33 mouse cellular contexts compared by ENCODE assay signal in the genomic region with DNA sequence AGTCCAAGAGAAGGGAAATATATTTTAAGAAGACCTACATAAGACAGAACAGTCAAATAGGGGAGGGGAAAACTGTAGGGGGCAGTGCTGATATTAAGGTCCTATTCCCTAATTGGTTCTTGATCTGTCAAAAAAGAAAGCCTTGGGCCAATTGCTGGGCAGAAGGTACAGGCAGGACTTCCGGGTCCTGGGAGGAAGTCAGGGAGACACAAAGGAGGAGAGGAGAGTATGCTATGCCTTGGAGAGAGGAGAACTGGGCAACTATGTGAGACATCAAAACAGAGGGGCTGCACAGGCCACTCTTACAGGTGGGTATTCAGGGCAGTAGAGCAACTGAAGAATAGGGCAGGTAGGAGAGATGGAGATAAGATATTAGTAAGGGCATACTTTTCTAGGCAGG.
DNase-seq lines count a peak whose midpoint lies in the region; ATAC-seq and TF ChIP-seq lines count a peak whose summit lies in the region.
"Had no signal": no experiment of that assay in that cellular context is flagged by ENCODE, and none has a peak within 500 bp of the region (broad histone marks: within the 10 kb centered on the region; RNA-seq: fewer than 3 reads in every experiment).

No protein-coding gene starts in this region.

- no peak for TF ChIP-seq RAD21 in MEL (IDR thresholded peaks at IDR 0.05; ENCODE audit: low read depth, low read length)

- no peaks in the 10 kb centered on the region for H3K36me3 ChIP-seq in MEL (ENCODE audit: control insufficient read depth in 1 of 2, insufficient read depth in 2 of 2, low read length in 2 of 2)
- no peaks in the 10 kb centered on the region for H3K36me3 ChIP-seq in megakaryocyte, embryonic 14.5 days (replicated peaks; ENCODE audit: low read length)
- H3K36me3 ChIP-seq in forebrain, embryonic 11.5 days (ENCODE audit: control insufficient read depth, insufficient read depth, low read length) = no peaks in the 10 kb centered on the region
- H3K36me3 ChIP-seq: forebrain, embryonic 12.5 days; G1E; heart, embryonic 12.5 days; limb, embryonic 12.5 days; liver, embryonic 15.5 days; neural tube, embryonic 13.5 days had no signal

- DNase-seq in 3134 (ENCODE audit: extremely low read depth, insufficient read length, low spot score) (peak; percentile 37), MEL (ENCODE audit: low read depth, low spot score) (peak; percentile 48)
- DNase-seq in forebrain, embryonic 11.5 days (ENCODE audit: low spot score) = no peak
- DNase-seq in left cerebral cortex, postnatal 25 days (ENCODE audit: low spot score in 2 of 2) = no peak
- DNase-seq in lung, postnatal 10 days = no peak
- DNase-seq in Muller cell, postnatal 12 days (ENCODE audit: inconsistent ontology term) = no peak
- DNase-seq: adrenal gland, postnatal 10 days; cerebellum, adult 18-20 months; cerebellum, postnatal 10 days; forebrain, postnatal 0 days; gastrocnemius, postnatal 14 days; heart, adult 18-20 months; heart, postnatal 4 days; kidney, adult 9 months; kidney, postnatal 14 days; lung, embryonic 14.5 days; lung, postnatal 36 days; thymus, adult 2 months; thymus, postnatal 36 days had no signal

- WGBS in forebrain, embryonic 11.5 days = 38% methylated on average over 1 of the region's 1 CpGs

- no peaks in the 10 kb centered on the region for H3K9me3 ChIP-seq in MEL (replicated peaks; ENCODE audit: insufficient read depth, low read length)
- H3K9me3 ChIP-seq in megakaryocyte, embryonic 14.5 days = no peaks in the 10 kb centered on the region
- H3K9me3 ChIP-seq in forebrain, embryonic 11.5 days (ENCODE audit: control insufficient read depth, low read length) = no peaks in the 10 kb centered on the region
- H3K9me3 ChIP-seq: forebrain, embryonic 12.5 days; G1E; heart, embryonic 12.5 days; limb, embryonic 12.5 days; liver, embryonic 15.5 days; neural tube, embryonic 13.5 days had no signal

- H3K4me3 ChIP-seq in MEL (ENCODE audit: control insufficient read depth in 1 of 2, insufficient read depth in 1 of 2, low read depth in 2 of 2, low read length in 2 of 2) = no peak overlapping the region
- H3K4me3 ChIP-seq in megakaryocyte, embryonic 14.5 days (replicated peaks) = peak overlapping the region; percentile 67
- no peak overlapping the region for H3K4me3 ChIP-seq in forebrain, embryonic 11.5 days (ENCODE audit: low read depth, low read length)
- H3K4me3 ChIP-seq: erythroblast, embryonic 14.5 days; forebrain, embryonic 12.5 days; heart, embryonic 12.5 days; limb, embryonic 12.5 days; liver, embryonic 15.5 days; neural tube, embryonic 13.5 days had no signal

- TF ChIP-seq CTCF in MEL (IDR thresholded peaks at IDR 0.05 in 2 of 3, conservative IDR thresholded peaks at IDR 0.05 in 1 of 3; ENCODE audit: control insufficient read depth in 1 of 3, insufficient read depth in 1 of 3, low read depth in 2 of 3, low read length in 3 of 3, poor library complexity in 1 of 3, severe bottlenecking in 1 of 3) = no peak

- no peak overlapping the region for H3K4me2 ChIP-seq in forebrain, embryonic 11.5 days (ENCODE audit: low read depth, low read length, severe bottlenecking)
- H3K4me2 ChIP-seq: forebrain, embryonic 12.5 days; heart, embryonic 12.5 days; hindbrain, embryonic 14.5 days; limb, embryonic 12.5 days; liver, embryonic 15.5 days; lung, embryonic 14.5 days; midbrain, embryonic 11.5 days; neural tube, embryonic 13.5 days had no signal

- H3K4me1 ChIP-seq in MEL (ENCODE audit: control insufficient read depth in 1 of 2, insufficient read depth in 2 of 2, low read length in 2 of 2) = no peaks in the 10 kb centered on the region
- H3K4me1 ChIP-seq in megakaryocyte, embryonic 14.5 days = peaks cover 4% of the 10 kb centered on the region; the same call in 1 of the 2 replicates
- no peaks in the 10 kb centered on the region for H3K4me1 ChIP-seq in forebrain, embryonic 11.5 days (replicated peaks; ENCODE audit: control insufficient read depth, insufficient read depth, low read length)
- H3K4me1 ChIP-seq: forebrain, embryonic 12.5 days; heart, embryonic 12.5 days; limb, embryonic 12.5 days; liver, embryonic 15.5 days; neural tube, embryonic 13.5 days had no signal

- no peak for TF ChIP-seq EP300 in MEL (IDR thresholded peaks at IDR 0.05; ENCODE audit: low read depth in 1 of 2, low read length in 2 of 2)

- no peak for TF ChIP-seq POLR2A in MEL (IDR thresholded peaks at IDR 0.05; ENCODE audit: control insufficient read depth in 1 of 2, insufficient read depth in 1 of 2, low read depth in 1 of 2, low read length in 2 of 2, poor library complexity in 1 of 2)

- no peaks in the 10 kb centered on the region; a peak in 2 of 4 replicates for H3K27me3 ChIP-seq in MEL (ENCODE audit: control insufficient read depth in 1 of 2, insufficient read depth in 2 of 2, low read length in 2 of 2)
- H3K27me3 ChIP-seq in megakaryocyte, embryonic 14.5 days (replicated peaks) = no peaks in the 10 kb centered on the region
- no peaks in the 10 kb centered on the region for H3K27me3 ChIP-seq in forebrain, embryonic 11.5 days (ENCODE audit: control insufficient read depth, insufficient read depth, low read length)
- H3K27me3 ChIP-seq: forebrain, embryonic 12.5 days; heart, embryonic 12.5 days; limb, embryonic 12.5 days; liver, embryonic 15.5 days; neural tube, embryonic 13.5 days had no signal

- ATAC-seq in common myeloid progenitor, adult 5-6 weeks (replicated peaks; ENCODE audit: low read depth, poor library complexity, severe bottlenecking) = peak; percentile 93
- no peak for ATAC-seq in forebrain, embryonic 11.5 days (replicated peaks; ENCODE audit: low FRiP score)
- ATAC-seq: activated CD4-positive, CD25-positive, alpha-beta regulatory T cell, adult 4 months; forebrain, postnatal 0 days; intestine, postnatal 0 days; midbrain, embryonic 16.5 days had no signal

- H3K79me2 ChIP-seq in MEL (ENCODE audit: control insufficient read depth, insufficient read depth, low read length, poor library complexity) = no peaks in the 10 kb centered on the region

- no peak overlapping the region for H3K9ac ChIP-seq in MEL (ENCODE audit: control insufficient read depth, low read depth, low read length, poor library complexity, severe bottlenecking)
- no peak overlapping the region for H3K9ac ChIP-seq in forebrain, embryonic 11.5 days (ENCODE audit: low read length)
- H3K9ac ChIP-seq: forebrain, embryonic 12.5 days; forebrain, postnatal 0 days; heart, embryonic 12.5 days; hindbrain, embryonic 14.5 days; limb, embryonic 12.5 days; liver, embryonic 15.5 days; lung, embryonic 14.5 days; neural tube, embryonic 13.5 days had no signal

- no peak overlapping the region for H3K27ac ChIP-seq in MEL (ENCODE audit: control insufficient read depth, low read depth, low read length)
- no peak overlapping the region for H3K27ac ChIP-seq in forebrain, embryonic 11.5 days (ENCODE audit: low read depth, low read length)
- H3K27ac ChIP-seq: forebrain, embryonic 12.5 days; hindbrain, embryonic 14.5 days; limb, embryonic 12.5 days; liver, embryonic 15.5 days; neural tube, embryonic 13.5 days had no signal

- intact Hi-C loops in left cerebral cortex, postnatal 25 days (cut with DNase I) = loop anchor here (5.0 kb wide), 1 partner anchor 65 kb away; no protein-coding TSS in a partner anchor

TF ChIP-seq in MEL, 35 proteins besides CTCF, POLR2A, EP300 and RAD21:
- no peak for TF ChIP-seq ZNF384 (IDR thresholded peaks at IDR 0.05; ENCODE audit: low read depth, low read length)
- no peak for TF ChIP-seq MAX (IDR thresholded peaks at IDR 0.05; ENCODE audit: low read length)
- no peak for TF ChIP-seq MAZ (IDR thresholded peaks at IDR 0.05; ENCODE audit: low read depth, low read length)
- no peak for TF ChIP-seq BHLHE40 (IDR thresholded peaks at IDR 0.05; ENCODE audit: borderline replicate concordance, low read depth, low read length)
- TF ChIP-seq POLR2AphosphoS5 (IDR thresholded peaks at IDR 0.05; ENCODE audit: borderline replicate concordance, low read depth, low read length) = no peak
- TF ChIP-seq SIN3A (IDR thresholded peaks at IDR 0.05; ENCODE audit: low read length) = no peak
- no peak for TF ChIP-seq CHD1 (IDR thresholded peaks at IDR 0.05; ENCODE audit: low read depth, low read length)
- no peak for TF ChIP-seq E2F4 (IDR thresholded peaks at IDR 0.05; ENCODE audit: borderline replicate concordance, low read depth, low read length)

Comparison
In these comparisons a context has a peak if more than half of its experiments do, and no peak if none do; other contexts are left out.
1. DNase-seq: peak in 3134 (single experiment) and MEL (single experiment); none in forebrain, embryonic 11.5 days (single experiment), left cerebral cortex, postnatal 25 days (0 of 2), lung, postnatal 10 days (single experiment) and Muller cell, postnatal 12 days (single experiment).